Mouse (Mus musculus): ENCODE measurements around the gene Siglec1. TPM values are rescaled to one million over a fixed set of nuclear protein-coding genes. Genes with fewer than 3 reads are reported as not detected.
"Not testable (repeated sequence)": the region's sequence is repeated elsewhere in the genome, so short reads cannot be mapped to it uniquely, and the experiment has no call there.

The Siglec1 gene
- total RNA-seq, 2 experiments from 2014 or later, result 1.4 to 3.3 TPM

GRCm38 (mm10) chr2:131055631-131056030 is 30.9 kb downstream of the Siglec1 start:
- peak; percentile 54 for ATAC-seq (replicated peaks; ENCODE audit: low FRiP score, poor library complexity, severe bottlenecking)

- ATAC-seq (replicated peaks; ENCODE audit: low FRiP score, poor library complexity, severe bottlenecking), result peak; percentile 9
Observed at GRCm38 (mm10) chr2:131054646-131055264, 31.8 kb downstream of the Siglec1 start.

GRCm38 (mm10) chr2:131053851-131054645 is 32.5 kb downstream of the Siglec1 start:
- ATAC-seq (replicated peaks; ENCODE audit: low FRiP score, poor library complexity, severe bottlenecking), result peak; percentile 52

- ATAC-seq (replicated peaks; ENCODE audit: low FRiP score, poor library complexity, severe bottlenecking), result peak; percentile 34
Observed at GRCm38 (mm10) chr2:131052862-131053418, 33.6 kb downstream of the Siglec1 start.

GRCm38 (mm10) chr2:131052043-131052442 is 34.5 kb downstream of the Siglec1 start:
- peak; percentile 34 for ATAC-seq (replicated peaks; ENCODE audit: low FRiP score, poor library complexity, severe bottlenecking)

GRCm38 (mm10) chr2:131046025-131046424 is 40.5 kb downstream of the Siglec1 start:
- no peak for ATAC-seq (replicated peaks; ENCODE audit: low FRiP score, poor library complexity, severe bottlenecking)

GRCm38 (mm10) chr2:131044989-131045720 is 41.4 kb downstream of the Siglec1 start:
- peak; percentile 61 for ATAC-seq (replicated peaks; ENCODE audit: low FRiP score, poor library complexity, severe bottlenecking)

GRCm38 (mm10) chr2:131044354-131044852 is 42.2 kb downstream of the Siglec1 start:
- ATAC-seq (replicated peaks; ENCODE audit: low FRiP score, poor library complexity, severe bottlenecking), result no peak

- no peak for ATAC-seq (replicated peaks; ENCODE audit: low FRiP score, poor library complexity, severe bottlenecking)
Observed at GRCm38 (mm10) chr2:131042988-131043387, 43.6 kb downstream of the Siglec1 start, which contains the start of gene Gfra4. Gene Gfra4, minus strand, starts transcription at chr2:131043088.

- ATAC-seq (replicated peaks; ENCODE audit: low FRiP score, poor library complexity, severe bottlenecking), result no peak
Observed at GRCm38 (mm10) chr2:131040854-131041825, 45.4 kb downstream of the Siglec1 start.

- no peak for ATAC-seq (replicated peaks; ENCODE audit: low FRiP score, poor library complexity, severe bottlenecking)
Observed at GRCm38 (mm10) chr2:131038675-131039074, 47.9 kb downstream of the Siglec1 start.

- ATAC-seq (replicated peaks; ENCODE audit: low FRiP score, poor library complexity, severe bottlenecking), result no peak
Observed at GRCm38 (mm10) chr2:131038197-131038596, 48.4 kb downstream of the Siglec1 start.

- ATAC-seq (replicated peaks; ENCODE audit: low FRiP score, poor library complexity, severe bottlenecking), result no peak
Observed at GRCm38 (mm10) chr2:131037226-131037990, 49.2 kb downstream of the Siglec1 start.

- no peak for ATAC-seq (replicated peaks; ENCODE audit: low FRiP score, poor library complexity, severe bottlenecking)
Observed at GRCm38 (mm10) chr2:131036757-131037156, 49.8 kb downstream of the Siglec1 start.

GRCm38 (mm10) chr2:131036343-131036742 is 50.2 kb downstream of the Siglec1 start:
- ATAC-seq (replicated peaks; ENCODE audit: low FRiP score, poor library complexity, severe bottlenecking), result no peak

- ATAC-seq (replicated peaks; ENCODE audit: low FRiP score, poor library complexity, severe bottlenecking), result not testable (repeated sequence)
Observed at GRCm38 (mm10) chr2:131031406-131031805, 55.2 kb downstream of the Siglec1 start.

GRCm38 (mm10) chr2:131030998-131031397 is 55.6 kb downstream of the Siglec1 start:
- ATAC-seq (replicated peaks; ENCODE audit: low FRiP score, poor library complexity, severe bottlenecking), result no peak

- no peak for ATAC-seq (replicated peaks; ENCODE audit: low FRiP score, poor library complexity, severe bottlenecking)
Observed at GRCm38 (mm10) chr2:131030561-131030960, 56.0 kb downstream of the Siglec1 start.
